Mouse (Mus musculus): ENCODE data around the gene Dlat. TPM values are rescaled to one million over a fixed set of nuclear protein-coding genes. Genes with fewer than 3 reads are reported as not detected.
A peak's percentile ranks its signal among the peaks of the same experiment; 100 is the strongest.

Gene Dlat
- polyA plus RNA-seq, 1 experiment, result 42.1 TPM

GRCm38 (mm10) chr9:50666442-50666841 lies 6.9 kb upstream of the Dlat start:
- H3K4me3 ChIP-seq (ENCODE audit: insufficient read depth, poor library complexity, severe bottlenecking), result no peak overlapping the region
- TF ChIP-seq CEBPB (IDR thresholded peaks at IDR 0.05; ENCODE audit: low read depth) (no peak), MYOD1 (IDR thresholded peaks at IDR 0.05; ENCODE audit: control insufficient read depth, insufficient read length, low read depth) (no peak), FOSL1 (IDR thresholded peaks at IDR 0.05; ENCODE audit: insufficient read depth, low read length, poor library complexity, severe bottlenecking) (no peak), MAX (IDR thresholded peaks at IDR 0.05) (no peak), CTCF (IDR thresholded peaks at IDR 0.05; ENCODE audit: control insufficient read depth, insufficient read depth, insufficient read length) (no peak), USF1 (IDR thresholded peaks at IDR 0.05; ENCODE audit: low read depth) (no peak), MYOG (IDR thresholded peaks at IDR 0.05; ENCODE audit: control insufficient read depth, extremely low read depth, insufficient read length) (no peak)
- H3ac ChIP-seq (ENCODE audit: control insufficient read depth, insufficient read length, low read depth), result no peak overlapping the region
- H3K79me2 ChIP-seq (ENCODE audit: control insufficient read depth, insufficient read depth), result no peaks in the 10 kb centered on the region
- no peaks in the 10 kb centered on the region for H3K27me3 ChIP-seq (ENCODE audit: control insufficient read depth, insufficient read depth, insufficient read length)
- no peaks in the 10 kb centered on the region for H3K36me3 ChIP-seq (ENCODE audit: control insufficient read depth, insufficient read depth)
- no peaks in the 10 kb centered on the region for H3K79me3 ChIP-seq (ENCODE audit: low read depth)

GRCm38 (mm10) chr9:50664826-50665225 lies 5.2 kb upstream of the Dlat start:
- Histone ChIP-seq H3K27me3 (ENCODE audit: control insufficient read depth, insufficient read depth, insufficient read length) (no peaks in the 10 kb centered on the region), H3K79me3 (ENCODE audit: low read depth) (no peaks in the 10 kb centered on the region), H3ac (ENCODE audit: control insufficient read depth, insufficient read length, low read depth) (no peak overlapping the region), H3K79me2 (ENCODE audit: control insufficient read depth, insufficient read depth) (no peaks in the 10 kb centered on the region), H3K36me3 (ENCODE audit: control insufficient read depth, insufficient read depth) (no peaks in the 10 kb centered on the region), H3K4me3 (ENCODE audit: insufficient read depth, poor library complexity, severe bottlenecking) (no peak overlapping the region)
- no peak for TF ChIP-seq USF1 (IDR thresholded peaks at IDR 0.05; ENCODE audit: low read depth)
- TF ChIP-seq MAX (IDR thresholded peaks at IDR 0.05), result no peak
- TF ChIP-seq CEBPB (IDR thresholded peaks at IDR 0.05; ENCODE audit: low read depth), result no peak
- TF ChIP-seq FOSL1 (IDR thresholded peaks at IDR 0.05; ENCODE audit: insufficient read depth, low read length, poor library complexity, severe bottlenecking), result no peak
- TF ChIP-seq MYOD1 (IDR thresholded peaks at IDR 0.05; ENCODE audit: control insufficient read depth, insufficient read length, low read depth), result no peak
- no peak for TF ChIP-seq MYOG (IDR thresholded peaks at IDR 0.05; ENCODE audit: control insufficient read depth, extremely low read depth, insufficient read length)
- no peak for TF ChIP-seq CTCF (IDR thresholded peaks at IDR 0.05; ENCODE audit: control insufficient read depth, insufficient read depth, insufficient read length)

GRCm38 (mm10) chr9:50660431-50660830 lies 851 bp upstream of the Dlat start:
- Histone ChIP-seq H3K79me2 (ENCODE audit: control insufficient read depth, insufficient read depth) (peaks cover 16% of the 10 kb centered on the region), H3K4me3 (ENCODE audit: insufficient read depth, poor library complexity, severe bottlenecking) (peak overlapping the region; percentile 14), H3K36me3 (ENCODE audit: control insufficient read depth, insufficient read depth) (peaks cover 15% of the 10 kb centered on the region), H3K79me3 (ENCODE audit: low read depth) (peaks cover 9% of the 10 kb centered on the region), H3ac (ENCODE audit: control insufficient read depth, insufficient read length, low read depth) (peak overlapping the region; percentile 31), H3K27me3 (ENCODE audit: control insufficient read depth, insufficient read depth, insufficient read length) (no peaks in the 10 kb centered on the region)
- TF ChIP-seq CTCF (IDR thresholded peaks at IDR 0.05; ENCODE audit: control insufficient read depth, insufficient read depth, insufficient read length), result no peak

GRCm38 (mm10) chr9:50658941-50659388 lies 615 bp downstream of the Dlat start:
- TF ChIP-seq USF1 (IDR thresholded peaks at IDR 0.05; ENCODE audit: low read depth) (no peak), MYOD1 (IDR thresholded peaks at IDR 0.05; ENCODE audit: control insufficient read depth, insufficient read length, low read depth) (no peak), MYOG (IDR thresholded peaks at IDR 0.05; ENCODE audit: control insufficient read depth, extremely low read depth, insufficient read length) (no peak), MAX (IDR thresholded peaks at IDR 0.05) (no peak), CEBPB (IDR thresholded peaks at IDR 0.05; ENCODE audit: low read depth) (no peak), CTCF (IDR thresholded peaks at IDR 0.05; ENCODE audit: control insufficient read depth, insufficient read depth, insufficient read length) (no peak), FOSL1 (IDR thresholded peaks at IDR 0.05; ENCODE audit: insufficient read depth, low read length, poor library complexity, severe bottlenecking) (no peak)
- Histone ChIP-seq H3ac (ENCODE audit: control insufficient read depth, insufficient read length, low read depth) (peak overlapping the region; percentile 84), H3K36me3 (ENCODE audit: control insufficient read depth, insufficient read depth) (peaks cover 16% of the 10 kb centered on the region), H3K4me3 (ENCODE audit: insufficient read depth, poor library complexity, severe bottlenecking) (peak overlapping the region; percentile 75), H3K79me3 (ENCODE audit: low read depth) (peaks cover 9% of the 10 kb centered on the region), H3K27me3 (ENCODE audit: control insufficient read depth, insufficient read depth, insufficient read length) (no peaks in the 10 kb centered on the region), H3K79me2 (ENCODE audit: control insufficient read depth, insufficient read depth) (peaks cover 16% of the 10 kb centered on the region)

- Histone ChIP-seq H3K79me2 (ENCODE audit: control insufficient read depth, insufficient read depth) (peaks cover 16% of the 10 kb centered on the region), H3K36me3 (ENCODE audit: control insufficient read depth, insufficient read depth) (peaks cover 22% of the 10 kb centered on the region), H3K79me3 (ENCODE audit: low read depth) (peaks cover 9% of the 10 kb centered on the region)
Measured at GRCm38 (mm10) chr9:50658391-50658790, 1.2 kb downstream of the Dlat start.

GRCm38 (mm10) chr9:50650503-50650902 lies 9.1 kb downstream of the Dlat start:
- Histone ChIP-seq H3K79me2 (ENCODE audit: control insufficient read depth, insufficient read depth) (no peaks in the 10 kb centered on the region), H3ac (ENCODE audit: control insufficient read depth, insufficient read length, low read depth) (no peak overlapping the region), H3K4me3 (ENCODE audit: insufficient read depth, poor library complexity, severe bottlenecking) (no peak overlapping the region), H3K27me3 (ENCODE audit: control insufficient read depth, insufficient read depth, insufficient read length) (no peaks in the 10 kb centered on the region), H3K36me3 (ENCODE audit: control insufficient read depth, insufficient read depth) (peaks cover 80% of the 10 kb centered on the region), H3K79me3 (ENCODE audit: low read depth) (no peaks in the 10 kb centered on the region)
- TF ChIP-seq CTCF (IDR thresholded peaks at IDR 0.05; ENCODE audit: control insufficient read depth, insufficient read depth, insufficient read length), result no peak
- no peak for TF ChIP-seq USF1 (IDR thresholded peaks at IDR 0.05; ENCODE audit: low read depth)
- no peak for TF ChIP-seq FOSL1 (IDR thresholded peaks at IDR 0.05; ENCODE audit: insufficient read depth, low read length, poor library complexity, severe bottlenecking)
- TF ChIP-seq MYOG (IDR thresholded peaks at IDR 0.05; ENCODE audit: control insufficient read depth, extremely low read depth, insufficient read length), result no peak
- TF ChIP-seq CEBPB (IDR thresholded peaks at IDR 0.05; ENCODE audit: low read depth), result no peak

More at GRCm38 (mm10) chr9:50658391-50658790, 1.2 kb downstream of the Dlat start:
- Histone ChIP-seq H3K4me3 (ENCODE audit: insufficient read depth, poor library complexity, severe bottlenecking) (peak overlapping the region; percentile 75), H3K27me3 (ENCODE audit: control insufficient read depth, insufficient read depth, insufficient read length) (no peaks in the 10 kb centered on the region), H3ac (ENCODE audit: control insufficient read depth, insufficient read length, low read depth) (peak overlapping the region; percentile 23)
- TF ChIP-seq MYOG (IDR thresholded peaks at IDR 0.05; ENCODE audit: control insufficient read depth, extremely low read depth, insufficient read length), result no peak
- no peak for TF ChIP-seq USF1 (IDR thresholded peaks at IDR 0.05; ENCODE audit: low read depth)
